Mouse (Mus musculus): ENCODE results near the gene Smurf1.

GRCm38 (mm10) chr5:144937304-144937703 is 28.3 kb downstream of the Smurf1 start:
- TF ChIP-seq POLR2A (IDR thresholded peaks at IDR 0.05; ENCODE audit: borderline replicate concordance, control insufficient read depth, low read depth, low read length) (no peak), CTCF (IDR thresholded peaks at IDR 0.05; ENCODE audit: control insufficient read depth, insufficient read depth, low read length) (no peak)
